25 mouse cellular contexts compared by ENCODE assay signal in genomic region chr7:66263421-66263820, GRCm38 (mm10).
DNase-seq lines count a peak whose midpoint lies in the region; ATAC-seq and TF ChIP-seq lines count a peak whose summit lies in the region.
"Had no signal": no experiment of that assay in that cellular context is flagged by ENCODE, and none has a peak within 500 bp of the region (broad histone marks: within the 10 kb centered on the region; RNA-seq: fewer than 3 reads in every experiment).

No protein-coding gene starts in this region.

- no peak for TF ChIP-seq POLR2A in small intestine, adult 2 months (IDR thresholded peaks at IDR 0.05; ENCODE audit: low read depth, low read length)

- H3K9ac ChIP-seq in stomach, postnatal 0 days (ENCODE audit: low read length), result no peak overlapping the region
- H3K9ac ChIP-seq: embryonic facial prominence, embryonic 13.5 days; forebrain, embryonic 12.5 days; forebrain, embryonic 15.5 days; heart, embryonic 12.5 days; heart, embryonic 15.5 days; hindbrain, embryonic 13.5 days had no signal

- intact Hi-C loops in heart, postnatal 10 days (cut with DNase I), result no loop called here

- H3K36me3 ChIP-seq in small intestine, adult 2 months (ENCODE audit: control insufficient read depth, insufficient read depth, low read length), result peaks cover 60% of the 10 kb centered on the region
- peaks cover 15% of the 10 kb centered on the region for H3K36me3 ChIP-seq in stomach, postnatal 0 days (ENCODE audit: control insufficient read depth, insufficient read depth, low read length)
- H3K36me3 ChIP-seq: forebrain, embryonic 12.5 days; forebrain, embryonic 15.5 days; heart, embryonic 15.5 days; hindbrain, embryonic 13.5 days had no signal

- WGBS in small intestine, adult 2 months, result 72% methylated on average over 5 of the region's 5 CpGs
- 70% methylated on average over 5 of the region's 5 CpGs for WGBS in stomach, postnatal 0 days

- no peak for TF ChIP-seq CTCF in small intestine, adult 2 months (IDR thresholded peaks at IDR 0.05; ENCODE audit: extremely low read depth, insufficient read length, insufficient replicate concordance, low read depth, low read length)
- no peak for TF ChIP-seq CTCF in stomach, postnatal 0 days (IDR thresholded peaks at IDR 0.05; ENCODE audit: low read depth)

- no peaks in the 10 kb centered on the region for H3K9me3 ChIP-seq in stomach, postnatal 0 days (ENCODE audit: control insufficient read depth, low read length)
- H3K9me3 ChIP-seq: embryonic facial prominence, embryonic 13.5 days; forebrain, embryonic 12.5 days; forebrain, embryonic 15.5 days; heart, embryonic 12.5 days; heart, embryonic 15.5 days; hindbrain, embryonic 13.5 days had no signal

- peak overlapping the region; percentile 39; the same call in 1 of the 2 replicates for H3K27ac ChIP-seq in small intestine, adult 2 months (ENCODE audit: insufficient read depth, low read depth, low read length)
- no peak overlapping the region for H3K27ac ChIP-seq in stomach, postnatal 0 days (replicated peaks)
- H3K27ac ChIP-seq: embryonic facial prominence, embryonic 13.5 days; forebrain, embryonic 12.5 days; forebrain, embryonic 15.5 days; heart, embryonic 15.5 days; hindbrain, embryonic 13.5 days had no signal

- H3K4me1 ChIP-seq in small intestine, adult 2 months (ENCODE audit: control insufficient read depth, insufficient read depth, insufficient read length, low read length), result no peaks in the 10 kb centered on the region
- H3K4me1 ChIP-seq in stomach, postnatal 0 days (replicated peaks; ENCODE audit: control insufficient read depth, insufficient read depth), result no peaks in the 10 kb centered on the region
- H3K4me1 ChIP-seq: forebrain, embryonic 12.5 days; forebrain, embryonic 15.5 days had no signal

- ATAC-seq in stomach, postnatal 0 days (ENCODE audit: low FRiP score, low TSS enrichment), result no peak
- ATAC-seq: forebrain, embryonic 15.5 days; hindbrain, embryonic 16.5 days had no signal

- peak; percentile 60 for DNase-seq in thymus, postnatal 0 days (ENCODE audit: low spot score)
- no peak for DNase-seq in thymus, postnatal 10 days (ENCODE audit: low spot score in 2 of 2)
- peak; percentile 15 for DNase-seq in CD4-positive helper T cell, adult 2 months (ENCODE audit: low read depth, low spot score)
- DNase-seq in T-cell, adult 2 months (ENCODE audit: low spot score), result peak; percentile 35
- DNase-seq in cerebellum, adult 9-11 months, result no peak
- DNase-seq in heart, postnatal 10 days, result no peak
- DNase-seq in stomach, postnatal 0 days (ENCODE audit: low spot score), result no peak
- DNase-seq: adrenal gland, postnatal 10 days; adrenal gland, postnatal 36 days; cerebellum, adult 18-20 months; cerebellum, adult 9-10 months; cerebellum, postnatal 25 days; gastrocnemius, postnatal 25 days; heart, adult 18-20 months; heart, postnatal 14 days; heart, postnatal 4 days had no signal

- no peak overlapping the region for H3K4me2 ChIP-seq in stomach, postnatal 0 days (replicated peaks; ENCODE audit: low read depth)
- H3K4me2 ChIP-seq: embryonic facial prominence, embryonic 13.5 days; forebrain, embryonic 12.5 days; forebrain, embryonic 15.5 days; heart, embryonic 12.5 days; heart, embryonic 15.5 days; hindbrain, embryonic 13.5 days had no signal

- no peak for TF ChIP-seq EP300 in stomach, postnatal 0 days (optimal IDR thresholded peaks at IDR 0.05)

- H3K4me3 ChIP-seq in small intestine, adult 2 months (ENCODE audit: low read depth, low read length), result no peak overlapping the region
- no peak overlapping the region for H3K4me3 ChIP-seq in stomach, postnatal 0 days (ENCODE audit: low read depth, low read length)
- H3K4me3 ChIP-seq: embryonic facial prominence, embryonic 13.5 days; erythroblast, embryonic 14.5 days; forebrain, embryonic 12.5 days; forebrain, embryonic 15.5 days; heart, embryonic 12.5 days; heart, embryonic 15.5 days; hindbrain, embryonic 13.5 days had no signal

- H3K27me3 ChIP-seq in small intestine, adult 2 months (ENCODE audit: control insufficient read depth, insufficient read depth, low read length), result no peaks in the 10 kb centered on the region
- no peaks in the 10 kb centered on the region for H3K27me3 ChIP-seq in stomach, postnatal 0 days (ENCODE audit: control insufficient read depth, insufficient read depth, low read length)
- H3K27me3 ChIP-seq: embryonic facial prominence, embryonic 13.5 days; forebrain, embryonic 12.5 days; forebrain, embryonic 15.5 days; heart, embryonic 12.5 days; heart, embryonic 15.5 days; hindbrain, embryonic 13.5 days had no signal

Comparison
In these comparisons a context has a peak if more than half of its experiments do, and no peak if none do; other contexts are left out.
1. DNase-seq: peak in thymus, postnatal 0 days (single experiment), CD4-positive helper T cell, adult 2 months (single experiment) and T-cell, adult 2 months (single experiment); none in thymus, postnatal 10 days (0 of 2), cerebellum, adult 9-11 months (single experiment), heart, postnatal 10 days (0 of 2) and stomach, postnatal 0 days (single experiment).